In the genomic region with DNA sequence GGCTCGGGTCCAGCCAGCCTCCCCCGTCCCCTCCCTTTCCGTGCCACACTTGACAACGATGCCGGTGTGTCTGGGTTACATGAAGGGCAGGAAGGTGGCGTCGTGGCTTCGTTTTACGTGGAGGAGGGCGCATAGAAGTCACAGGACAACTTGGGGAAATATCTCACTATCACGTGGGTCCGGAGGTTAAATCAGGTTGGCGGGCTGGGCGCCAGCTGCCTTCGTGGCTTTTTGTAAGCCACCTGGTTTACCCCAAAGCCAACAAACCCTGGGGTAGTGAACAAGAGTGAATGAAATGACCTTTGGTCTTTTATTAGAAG, we compare ENCODE assay signal across 8 mouse cellular contexts. TPM values are rescaled to one million over a fixed set of nuclear protein-coding genes. Genes with fewer than 3 reads are reported as not detected.
DNase-seq lines count a peak whose midpoint lies in the region; ATAC-seq and TF ChIP-seq lines count a peak whose summit lies in the region.

No protein-coding gene starts in this region.

- peak; percentile 33 for DNase-seq in urinary bladder, postnatal 25 days (ENCODE audit: low spot score)
- DNase-seq in urinary bladder, postnatal 10 days (ENCODE audit: low spot score), result no peak
- peak; percentile 71 for DNase-seq in cerebellum, adult 9-11 months
- DNase-seq in gastrocnemius, postnatal 14 days, result peak; percentile 57
- DNase-seq in frontal cortex, postnatal 10 days (ENCODE audit: low spot score in 2 of 2), result no peak

- peaks cover 37% of the 10 kb centered on the region for H3K4me1 ChIP-seq in intestine, embryonic 15.5 days (replicated peaks)
- H3K4me1 ChIP-seq in liver, embryonic 15.5 days (replicated peaks), result peaks cover 69% of the 10 kb centered on the region
- peaks cover 28% of the 10 kb centered on the region for H3K4me1 ChIP-seq in olfactory bulb, adult 2 months (ENCODE audit: control insufficient read depth, insufficient read depth, low read length)

- no peak for ATAC-seq in intestine, embryonic 15.5 days
- no peak for ATAC-seq in liver, embryonic 15.5 days (ENCODE audit: insufficient read depth)

- peak overlapping the region; percentile 84 for H3K27ac ChIP-seq in intestine, embryonic 15.5 days
- H3K27ac ChIP-seq in liver, embryonic 15.5 days (replicated peaks), result peak overlapping the region; percentile 72
- no peak overlapping the region for H3K27ac ChIP-seq in olfactory bulb, adult 2 months (ENCODE audit: insufficient read depth, low read depth, low read length)

- H3K4me3 ChIP-seq in intestine, embryonic 15.5 days (replicated peaks), result peak overlapping the region; percentile 74
- H3K4me3 ChIP-seq in liver, embryonic 15.5 days (replicated peaks), result peak overlapping the region; percentile 74
- peak overlapping the region; percentile 97 for H3K4me3 ChIP-seq in olfactory bulb, adult 2 months (ENCODE audit: insufficient read depth, low read depth, low read length)

- H3K27me3 ChIP-seq in intestine, embryonic 15.5 days (replicated peaks), result no peaks in the 10 kb centered on the region
- no peaks in the 10 kb centered on the region for H3K27me3 ChIP-seq in liver, embryonic 15.5 days

- peak overlapping the region; percentile 97 for H3K4me2 ChIP-seq in intestine, embryonic 15.5 days (replicated peaks)
- peak overlapping the region; percentile 99 for H3K4me2 ChIP-seq in liver, embryonic 15.5 days

- peak overlapping the region; percentile 63 for H3K9ac ChIP-seq in intestine, embryonic 15.5 days
- peak overlapping the region; percentile 56 for H3K9ac ChIP-seq in liver, embryonic 15.5 days

- no peaks in the 10 kb centered on the region for H3K9me3 ChIP-seq in intestine, embryonic 15.5 days
- no peaks in the 10 kb centered on the region for H3K9me3 ChIP-seq in liver, embryonic 15.5 days (replicated peaks)

- TF ChIP-seq CTCF in olfactory bulb, adult 2 months (IDR thresholded peaks at IDR 0.05; ENCODE audit: insufficient read depth, low read depth, low read length), result no peak

- intact Hi-C loops in gastrocnemius, postnatal 14 days (cut with DNase I; ENCODE audit: low total_unique reads), result no loop called here

- TF ChIP-seq POLR2A in olfactory bulb, adult 2 months (IDR thresholded peaks at IDR 0.05; ENCODE audit: insufficient read depth, low read depth, low read length), result no peak

- H3K36me3 ChIP-seq in intestine, embryonic 15.5 days, result 0 out of 2 replicates have a peak, but pooled peaks cover 3% of the 10 kb centered on the region
- peaks cover 19% of the 10 kb centered on the region; the same call in 1 of the 2 replicates for H3K36me3 ChIP-seq in liver, embryonic 15.5 days (replicated peaks)

- WGBS in intestine, embryonic 15.5 days, result 1% methylated on average over 15 of the region's 15 CpGs
- under 1% methylated on average over 15 of the region's 15 CpGs for WGBS in liver, embryonic 15.5 days (ENCODE audit: insufficient replicate concordance)
- under 1% methylated on average over 15 of the region's 15 CpGs for WGBS in olfactory bulb, adult 2 months

RNA-seq across cellular contexts. Expression of a gene that starts 1.3 kb away (rescaled TPM):
- total RNA-seq in gastrocnemius, postnatal 14 days (2021), result 1 to 10 TPM; 6.5 to 7.2 TPM
- 45.0 and 45.1 TPM in 2 replicates for polyA plus RNA-seq in intestine, embryonic 15.5 days (2015; fragmentation: Nextera tagmentation; extraction: Ambion mirVana)
- polyA plus RNA-seq in liver, embryonic 15.5 days (2015; fragmentation: Nextera tagmentation; extraction: Ambion mirVana), result 18.2 and 19.0 TPM in 2 replicates
- polyA plus RNA-seq in olfactory bulb, adult 2 months (2012; ENCODE audit: insufficient read depth, insufficient read length, low replicate concordance, missing spikeins), result not detected in 2 replicates

RNA-seq across cellular contexts. Expression of a gene that starts 3.5 kb away (rescaled TPM):
- total RNA-seq in gastrocnemius, postnatal 14 days (2021), result 1 to 10 TPM; 1.1 to 1.5 TPM
- 11.6 and 12.0 TPM in 2 replicates for polyA plus RNA-seq in intestine, embryonic 15.5 days (2015; fragmentation: Nextera tagmentation; extraction: Ambion mirVana)
- polyA plus RNA-seq in liver, embryonic 15.5 days (2015; fragmentation: Nextera tagmentation; extraction: Ambion mirVana), result 3.1 and 4.1 TPM in 2 replicates
- polyA plus RNA-seq in olfactory bulb, adult 2 months (2012; ENCODE audit: insufficient read depth, insufficient read length, low replicate concordance, missing spikeins), result not detected in 2 replicates

RNA-seq across cellular contexts. Expression of a gene that starts 14.9 kb away (rescaled TPM):
- total RNA-seq in gastrocnemius, postnatal 14 days (2021), result 10 to 100 TPM; 66.4 to 98.1 TPM
- polyA plus RNA-seq in intestine, embryonic 15.5 days (2015; fragmentation: Nextera tagmentation; extraction: Ambion mirVana), result 1.4 and 1.7 TPM in 2 replicates
- polyA plus RNA-seq in liver, embryonic 15.5 days (2015; fragmentation: Nextera tagmentation; extraction: Ambion mirVana), result 0.43 and 0.45 TPM in 2 replicates
- polyA plus RNA-seq in olfactory bulb, adult 2 months (2012; ENCODE audit: insufficient read depth, insufficient read length, low replicate concordance, missing spikeins), result not detected in 2 replicates

RNA-seq across cellular contexts. Expression of a gene that starts 40.1 kb away (rescaled TPM):
- total RNA-seq in gastrocnemius, postnatal 14 days (2021), result not detected
- 2.1 and 2.5 TPM in 2 replicates for polyA plus RNA-seq in intestine, embryonic 15.5 days (2015; fragmentation: Nextera tagmentation; extraction: Ambion mirVana)
- polyA plus RNA-seq in liver, embryonic 15.5 days (2015; fragmentation: Nextera tagmentation; extraction: Ambion mirVana), result not detected in 2 replicates
- not detected in 2 replicates for polyA plus RNA-seq in olfactory bulb, adult 2 months (2012; ENCODE audit: insufficient read depth, insufficient read length, low replicate concordance, missing spikeins)

Comparison
In these comparisons a context has a peak if more than half of its experiments do, and no peak if none do; other contexts are left out.
1. DNase-seq: peak in urinary bladder, postnatal 25 days (single experiment), cerebellum, adult 9-11 months (single experiment) and gastrocnemius, postnatal 14 days (single experiment); none in urinary bladder, postnatal 10 days (single experiment) and frontal cortex, postnatal 10 days (0 of 2).
2. RNA of a gene that starts 1.3 kb away (polyA plus RNA-seq): 45.0 to 45.1 TPM in intestine, embryonic 15.5 days and 18.2 to 19.0 TPM in liver, embryonic 15.5 days; not detected in olfactory bulb, adult 2 months; every median in the first group is over 10 times any median in the second.
3. Peak in every context shown above with its lines, with median percentiles within 50 percentile points of each other: H3K4me3 ChIP-seq.